Mouse (Mus musculus) lung, postnatal 0 days (tissue): ENCODE measurements at regions not wholly inside any gene's neighbourhood (a gene's known extent, or its start where the extent isn't known, plus 50 kb on each side); places are given as distances from the start of the nearest gene placed in this dataset.

ENCODE experiments used
- ATAC-seq: fragments of 200-750 bp; cut with Nextera tagmentation; 2 replicates; pipeline ENCODE4 v1.8.0; 2017; ENCODE audit warnings: moderate library complexity
- DNase-seq: peaks from one replicate; pipeline ENCODE4 v3.0.0-alpha.2; 2016; ENCODE audit warnings: low spot score
- H3K27ac ChIP-seq: fragments of 300-500 bp; sonication (generic); 2 replicates; pipeline ENCODE4 v1.5.1; 2014; ENCODE audit warnings: antibody characterized with exemption, mild to moderate bottlenecking, low read length, mixed read lengths
- H3K27me3 ChIP-seq: fragments of 300-500 bp; sonication (generic); replicated peaks from 2 replicates; pipeline ENCODE4 v1.6.1; 2014; ENCODE audit warnings: low read length, mixed read lengths; ENCODE audit not compliant: insufficient read depth
- H3K36me3 ChIP-seq: fragments of 300-500 bp; sonication (generic); 2 replicates; pipeline ENCODE4 v1.6.1; 2014; ENCODE audit warnings: low read length, mixed read lengths; ENCODE audit not compliant: insufficient read depth
- H3K4me1 ChIP-seq: fragments of 300-500 bp; sonication (generic); 2 replicates; pipeline ENCODE4 v1.6.1; 2014; ENCODE audit warnings: antibody characterized with exemption, low read depth, low read length, mixed read lengths; ENCODE audit not compliant: insufficient read depth
- H3K4me2 ChIP-seq: fragments of 300-500 bp; sonication (generic); replicated peaks from 2 replicates; pipeline ENCODE4 v1.6.1; 2014; ENCODE audit warnings: low read depth, mild to moderate bottlenecking, low read length, moderate library complexity, mixed read lengths
- H3K4me3 ChIP-seq: fragments of 300-500 bp; sonication (generic); 2 replicates; pipeline ENCODE4 v1.5.1; 2014; ENCODE audit warnings: low read depth, low read length
- H3K9ac ChIP-seq: fragments of 300-500 bp; sonication (generic); replicated peaks from 2 replicates; pipeline ENCODE4 v1.6.1; 2014; ENCODE audit warnings: low read depth, mild to moderate bottlenecking
- H3K9me3 ChIP-seq: fragments of 300-500 bp; sonication (generic); 2 replicates; pipeline ENCODE4 v1.6.1; 2016; ENCODE audit warnings: low read length, mixed read lengths
- CTCF ChIP-seq: IDR thresholded peaks from 2 replicates; pipeline ENCODE4 v1.5.1; 2016; ENCODE audit warnings: antibody characterized with exemption, mild to moderate bottlenecking
- EP300 ChIP-seq: IDR thresholded peaks from 2 replicates; pipeline ENCODE4 v1.6.1; 2016; ENCODE audit warnings: antibody characterized with exemption, mild to moderate bottlenecking, control low read depth
- WGBS: fragments of 180-500 bp; shearing (Covaris S2); extraction: QIAGEN DNeasy Blood & Tissue Kit; methylation state at CpG from one replicate; pipeline ENCODE4 v1.1.7; 2014; 5-methylcytosine and 5-hydroxymethylcytosine counted together

GRCm38 (mm10) chr7:98777304-98777849 is 57.5 kb upstream of the Wnt11 start:
- no peak for TF ChIP-seq CTCF
- no peak for TF ChIP-seq EP300
- WGBS, result 46% methylated on average over 3 of the region's 3 CpGs
- H3K9ac ChIP-seq, result no peak overlapping the region

GRCm38 (mm10) chr7:98778929-98779328 is 56.0 kb upstream of the Wnt11 start:
- TF ChIP-seq EP300 (no peak), CTCF (peak; percentile 92)
- no peak overlapping the region for H3K4me2 ChIP-seq
- ATAC-seq (peak; percentile 47; the same call in 1 of the 2 replicates), DNase-seq (peak; percentile 64)
- H3K9me3 ChIP-seq, result no peaks in the 10 kb centered on the region
- H3K27ac ChIP-seq, result no peak overlapping the region
- 14% methylated on average over 5 of the region's 5 CpGs for WGBS
- no peaks in the 10 kb centered on the region for H3K27me3 ChIP-seq
- H3K9ac ChIP-seq, result no peak overlapping the region
- H3K4me3 ChIP-seq, result no peak overlapping the region
- H3K36me3 ChIP-seq, result no peaks in the 10 kb centered on the region
- peaks cover 4% of the 10 kb centered on the region for H3K4me1 ChIP-seq

More at GRCm38 (mm10) chr7:98777304-98777849, 57.5 kb upstream of the Wnt11 start:
- no peak overlapping the region for H3K4me2 ChIP-seq
- peak; percentile 70 for ATAC-seq
- H3K27ac ChIP-seq, result no peak overlapping the region
- no peaks in the 10 kb centered on the region for H3K27me3 ChIP-seq
- H3K9me3 ChIP-seq, result no peaks in the 10 kb centered on the region
- H3K4me3 ChIP-seq, result no peak overlapping the region
- DNase-seq, result peak; percentile 52
- H3K4me1 ChIP-seq, result no peaks in the 10 kb centered on the region
- no peaks in the 10 kb centered on the region for H3K36me3 ChIP-seq

GRCm38 (mm10) chr7:98783521-98783920 is 51.4 kb upstream of the Wnt11 start:
- DNase-seq (no peak), ATAC-seq (no peak)
- no peak overlapping the region for H3K27ac ChIP-seq
- no peaks in the 10 kb centered on the region for H3K36me3 ChIP-seq
- H3K9me3 ChIP-seq, result no peaks in the 10 kb centered on the region
- peaks cover 2% of the 10 kb centered on the region; the same call in 1 of the 2 replicates for H3K27me3 ChIP-seq
- peaks cover 14% of the 10 kb centered on the region for H3K4me1 ChIP-seq
- WGBS, result 47% methylated on average over 5 of the region's 5 CpGs
- no peak for TF ChIP-seq CTCF
- TF ChIP-seq EP300, result no peak
- no peak overlapping the region for H3K9ac ChIP-seq
- H3K4me3 ChIP-seq, result no peak overlapping the region
- no peak overlapping the region for H3K4me2 ChIP-seq

- Histone ChIP-seq H3K4me2 (no peak overlapping the region), H3K9ac (no peak overlapping the region)
- ATAC-seq, result peak; percentile 78
These were observed 51.0 kb upstream of the Wnt11 start for GRCm38 (mm10) chr7:98783954-98784353.

GRCm38 (mm10) chr7:98784369-98784931 is 50.5 kb upstream of the Wnt11 start:
- H3K36me3 ChIP-seq, result no peaks in the 10 kb centered on the region
- no peak overlapping the region for H3K9ac ChIP-seq
- peak overlapping the region; percentile 49; the same call in 1 of the 2 replicates for H3K27ac ChIP-seq
- no peaks in the 10 kb centered on the region for H3K9me3 ChIP-seq
- H3K4me2 ChIP-seq, result no peak overlapping the region
- WGBS, result 26% methylated on average over 15 of the region's 15 CpGs
- ATAC-seq (peak; percentile 20), DNase-seq (peak; percentile 9)
- peaks cover 14% of the 10 kb centered on the region for H3K4me1 ChIP-seq
- H3K27me3 ChIP-seq, result peaks cover 3% of the 10 kb centered on the region; the same call in 1 of the 2 replicates
- H3K4me3 ChIP-seq, result no peak overlapping the region
- TF ChIP-seq EP300 (no peak), CTCF (no peak)

More at GRCm38 (mm10) chr7:98783954-98784353, 51.0 kb upstream of the Wnt11 start:
- WGBS, result 11% methylated on average over 7 of the region's 7 CpGs
- H3K36me3 ChIP-seq, result no peaks in the 10 kb centered on the region
- H3K27ac ChIP-seq, result no peak overlapping the region
- no peak for TF ChIP-seq EP300
- no peak for TF ChIP-seq CTCF
- peaks cover 14% of the 10 kb centered on the region for H3K4me1 ChIP-seq
- H3K9me3 ChIP-seq, result no peaks in the 10 kb centered on the region
- H3K4me3 ChIP-seq, result no peak overlapping the region
- DNase-seq, result peak; percentile 85
- peaks cover 3% of the 10 kb centered on the region; the same call in 1 of the 2 replicates for H3K27me3 ChIP-seq
